Mouse (Mus musculus) adrenal gland, adult 8-10 months (tissue): Measurements from ENCODE around the gene Ccdc107. TPM values are rescaled to one million over a fixed set of nuclear protein-coding genes. Genes with fewer than 3 reads are reported as not detected.
A peak's percentile ranks its signal among the peaks of the same experiment; 100 is the strongest.

Experiments used
- DNase-seq: peaks from one replicate; pipeline ENCODE4 v3.0.0; 2022
- total RNA-seq, 4 experiments: library from RNA; stranded (reverse); gene quantifications; 2 replicates each; pipeline ENCODE4 v1.2.4; 2022

The Ccdc107 gene
- total RNA-seq, 4 experiments from 2014 or later = 60.5 to 81.9 (median 64.0) TPM

GRCm38 (mm10) chr4:43513791-43514190 lies 21.1 kb downstream of the Ccdc107 start:
- DNase-seq = no peak

GRCm38 (mm10) chr4:43515764-43516708 lies 23.3 kb downstream of the Ccdc107 start:
- DNase-seq = no peak

- no peak for DNase-seq
Observed at GRCm38 (mm10) chr4:43519551-43519950, 26.9 kb downstream of the Ccdc107 start.

GRCm38 (mm10) chr4:43519956-43520355 lies 27.3 kb downstream of the Ccdc107 start:
- peak; percentile 78 for DNase-seq

GRCm38 (mm10) chr4:43527880-43528279 lies 35.2 kb downstream of the Ccdc107 start:
- no peak for DNase-seq

GRCm38 (mm10) chr4:43528487-43528886 lies 35.8 kb downstream of the Ccdc107 start:
- no peak for DNase-seq

- no peak for DNase-seq
Observed at GRCm38 (mm10) chr4:43530081-43530501, 37.4 kb downstream of the Ccdc107 start.

- DNase-seq = no peak
Observed at GRCm38 (mm10) chr4:43530581-43530980, 37.9 kb downstream of the Ccdc107 start.

GRCm38 (mm10) chr4:43533270-43533669 lies 40.6 kb downstream of the Ccdc107 start:
- DNase-seq = peak; percentile 88

GRCm38 (mm10) chr4:43535628-43536027 lies 42.9 kb downstream of the Ccdc107 start:
- no peak for DNase-seq

GRCm38 (mm10) chr4:43536031-43536430 lies 43.3 kb downstream of the Ccdc107 start:
- DNase-seq = no peak

- DNase-seq = no peak
Observed at GRCm38 (mm10) chr4:43542044-43542443, 49.3 kb downstream of the Ccdc107 start.

Other genes with a start within 250 kb of the Ccdc107 start
- gene Atp8b5, start 225.7 kb upstream of the Ccdc107 start, total RNA-seq = 1 to 10 TPM in 2 of 4 experiments, under 1 TPM in 2; 0.61 to 1.3 (median 0.99) TPM
- 10 to 100 TPM; 38.8 to 46.9 (median 43.2) TPM for gene Rusc2, start 110.9 kb upstream of the Ccdc107 start, total RNA-seq
- gene Fam166b, start 63.8 kb upstream of the Ccdc107 start, total RNA-seq = not detected
- 10 to 100 TPM; 55.1 to 64.9 (median 59.3) TPM for gene Tesk1, start 51.0 kb upstream of the Ccdc107 start, total RNA-seq
- gene Cd72, start 38.3 kb upstream of the Ccdc107 start, total RNA-seq = 1 to 10 TPM; 1.6 to 5.6 (median 4.9) TPM
- under 1 TPM in 1 of 4 experiments, not detected in 3; 0.48 TPM for gene Sit1, start 9.2 kb upstream of the Ccdc107 start, total RNA-seq
- gene Arhgef39, start 6.8 kb downstream of the Ccdc107 start, total RNA-seq = 1 to 10 TPM in 2 of 4 experiments, under 1 TPM in 2; 0.73 to 2.0 (median 1.2) TPM
- under 1 TPM in 3 of 4 experiments, not detected in 1; 0.32 to 0.68 (median 0.56) TPM for gene Car9, start 14.1 kb downstream of the Ccdc107 start, total RNA-seq
- 10 to 100 TPM; 32.3 to 89.4 (median 52.6) TPM for gene Tpm2, start 30.9 kb downstream of the Ccdc107 start, total RNA-seq
- gene Creb3, start 69.4 kb downstream of the Ccdc107 start, total RNA-seq = 100 to 1,000 TPM; 141 to 201 (median 150) TPM
- 100 to 1,000 TPM; 249 to 319 (median 289) TPM for gene Tln1, start 69.8 kb downstream of the Ccdc107 start, total RNA-seq
- gene Rgp1, start 85.8 kb downstream of the Ccdc107 start, total RNA-seq = 10 to 100 TPM; 41.0 to 66.1 (median 56.9) TPM
- gene Gba2, start 86.0 kb downstream of the Ccdc107 start, total RNA-seq = 10 to 100 TPM; 11.1 to 19.1 (median 15.7) TPM
- 1 to 10 TPM; 2.0 to 2.7 (median 2.4) TPM for gene Msmp, start 91.6 kb downstream of the Ccdc107 start, total RNA-seq
- 10 to 100 TPM; 29.6 to 78.6 (median 54.0) TPM for gene Npr2, start 139.0 kb downstream of the Ccdc107 start, total RNA-seq
- 1 to 10 TPM in 3 of 4 experiments, under 1 TPM in 1; 0.58 to 2.3 (median 1.4) TPM for gene Spag8, start 160.7 kb downstream of the Ccdc107 start, total RNA-seq
- gene Hint2, start 163.6 kb downstream of the Ccdc107 start, total RNA-seq = 100 to 1,000 TPM in 1 of 4 experiments, 10 to 100 TPM in 3; 80.8 to 112 (median 97.8) TPM
- gene Tmem8b, start 176.1 kb downstream of the Ccdc107 start, total RNA-seq = 10 to 100 TPM in 2 of 4 experiments, 1 to 10 TPM in 2; 6.0 to 10.9 (median 8.3) TPM
- gene Fam221b, start 176.2 kb downstream of the Ccdc107 start, total RNA-seq = under 1 TPM; 0.14 to 0.67 (median 0.41) TPM
- gene Olfr70, start 207.9 kb downstream of the Ccdc107 start, total RNA-seq = not detected
- not detected for gene Olfr71, start 217.4 kb downstream of the Ccdc107 start, total RNA-seq
- gene Hrct1, start 234.3 kb downstream of the Ccdc107 start, total RNA-seq = 1 to 10 TPM; 1.4 to 4.8 (median 2.6) TPM
- 1 to 10 TPM; 1.6 to 2.3 (median 1.9) TPM for gene Spaar, start 237.1 kb downstream of the Ccdc107 start, total RNA-seq